Mouse (Mus musculus) c-Kit-positive CD71-positive TER-119-negative erythroid progenitor cells, embryonic 14.5 days (primary cell): ENCODE measurements around the gene Gm49366.
"Not testable (repeated sequence)": the region's sequence is repeated elsewhere in the genome, so short reads cannot be mapped to it uniquely, and the experiment has no call there.

Source experiments
- DNase-seq: peaks from one replicate; pipeline ENCODE4 v3.0.0-alpha.2; 2013; ENCODE audit warnings: low read depth

Gene Gm49366

DNA sequence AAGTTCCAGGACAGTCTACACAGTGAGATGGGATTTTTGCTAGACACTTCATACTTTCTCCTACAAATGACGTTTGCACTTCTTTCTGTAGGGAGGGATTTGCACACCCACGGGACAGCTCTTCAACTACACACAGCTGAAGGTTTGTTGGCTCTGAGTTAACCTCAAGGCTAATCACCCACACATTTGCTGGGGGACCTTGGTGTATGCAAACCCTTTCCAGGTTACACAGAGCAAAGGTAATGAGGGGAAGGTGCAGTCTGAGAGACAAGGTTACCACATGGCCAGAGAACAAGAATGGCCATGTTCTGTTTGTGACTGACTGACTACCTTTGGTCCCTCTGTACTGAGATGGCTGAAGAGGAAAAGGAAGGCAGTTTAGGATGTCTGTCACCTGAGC, 45.1 kb downstream of the Gm49366 start:
- no peak for DNase-seq

DNA sequence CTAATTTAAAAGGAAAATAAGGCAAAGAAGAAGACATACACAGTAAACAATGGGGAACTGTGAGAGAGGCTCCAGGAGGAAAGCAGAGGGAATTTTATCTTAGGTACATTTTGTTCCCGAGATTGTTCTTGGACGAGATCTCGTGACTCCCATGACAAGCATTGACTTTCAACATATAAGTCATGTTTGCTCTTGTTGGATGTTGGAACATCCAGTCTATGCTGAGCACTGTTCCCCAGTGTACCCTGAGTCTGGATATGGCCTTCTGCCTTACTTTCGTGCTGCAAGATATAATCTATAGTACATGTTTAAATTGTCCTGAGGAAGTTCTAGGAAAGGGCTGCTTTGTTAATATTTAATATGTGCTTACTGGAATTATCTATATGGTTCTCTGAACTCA, 45.8 kb downstream of the Gm49366 start:
- DNase-seq = no peak

DNA sequence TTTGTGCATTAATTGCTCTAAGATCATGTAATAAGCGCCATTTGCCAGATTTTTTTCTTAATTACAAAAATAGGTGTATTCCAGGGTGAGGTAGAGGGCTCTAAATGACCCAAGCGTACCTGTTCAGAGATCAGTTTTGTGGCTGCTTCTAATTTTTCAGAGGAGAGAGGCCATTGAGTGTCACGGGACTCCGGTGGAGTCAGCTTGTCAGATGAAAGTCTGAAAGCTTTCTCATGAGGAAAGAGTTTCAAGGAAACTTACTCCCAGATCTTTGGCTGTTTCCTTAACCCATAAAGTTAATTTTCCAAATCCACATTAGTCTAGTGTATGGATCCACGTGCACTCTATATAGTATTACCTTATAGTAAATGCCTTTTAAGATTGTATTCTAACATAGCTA, 55.9 kb downstream of the Gm49366 start:
- DNase-seq = not testable (repeated sequence)

DNA sequence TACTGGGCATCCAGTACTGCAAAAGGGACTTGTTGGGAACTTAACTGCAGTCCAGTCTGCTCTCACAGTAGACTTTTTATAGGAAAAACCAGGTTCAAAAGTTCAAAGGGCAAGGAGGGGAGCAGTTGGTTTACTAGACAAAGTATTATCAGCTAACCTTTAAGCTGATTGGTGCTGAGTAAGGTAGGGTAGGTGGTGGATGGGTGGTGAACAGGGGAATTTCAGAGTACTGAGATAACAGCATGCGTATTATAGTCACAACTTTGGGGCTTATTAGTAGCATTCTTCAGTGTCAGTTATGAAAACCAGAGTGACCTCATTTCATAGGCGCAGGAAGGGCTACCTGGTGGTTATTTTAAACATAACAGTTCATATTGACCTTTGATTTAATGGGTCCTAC, 60.9 kb downstream of the Gm49366 start:
- DNase-seq = no peak

DNA sequence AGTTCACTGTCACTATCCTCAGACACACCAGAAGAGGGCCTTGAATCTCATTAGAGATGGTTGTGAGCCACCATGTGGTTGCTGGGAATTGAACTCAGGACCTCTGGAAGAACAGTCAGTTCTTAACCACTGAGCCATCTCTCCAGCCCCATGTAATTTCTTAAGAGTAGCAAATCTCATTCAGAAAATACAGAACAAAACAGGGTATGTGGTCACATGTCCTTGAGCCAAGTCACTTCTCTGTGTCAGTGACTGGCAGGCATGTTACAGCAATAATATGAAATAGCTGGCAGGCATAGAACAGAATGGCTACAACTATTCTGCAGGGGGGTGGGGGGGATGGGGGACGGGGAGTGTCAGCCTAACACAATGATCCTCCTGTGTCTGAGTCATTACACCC, 61.3 kb downstream of the Gm49366 start:
- DNase-seq = no peak

DNA sequence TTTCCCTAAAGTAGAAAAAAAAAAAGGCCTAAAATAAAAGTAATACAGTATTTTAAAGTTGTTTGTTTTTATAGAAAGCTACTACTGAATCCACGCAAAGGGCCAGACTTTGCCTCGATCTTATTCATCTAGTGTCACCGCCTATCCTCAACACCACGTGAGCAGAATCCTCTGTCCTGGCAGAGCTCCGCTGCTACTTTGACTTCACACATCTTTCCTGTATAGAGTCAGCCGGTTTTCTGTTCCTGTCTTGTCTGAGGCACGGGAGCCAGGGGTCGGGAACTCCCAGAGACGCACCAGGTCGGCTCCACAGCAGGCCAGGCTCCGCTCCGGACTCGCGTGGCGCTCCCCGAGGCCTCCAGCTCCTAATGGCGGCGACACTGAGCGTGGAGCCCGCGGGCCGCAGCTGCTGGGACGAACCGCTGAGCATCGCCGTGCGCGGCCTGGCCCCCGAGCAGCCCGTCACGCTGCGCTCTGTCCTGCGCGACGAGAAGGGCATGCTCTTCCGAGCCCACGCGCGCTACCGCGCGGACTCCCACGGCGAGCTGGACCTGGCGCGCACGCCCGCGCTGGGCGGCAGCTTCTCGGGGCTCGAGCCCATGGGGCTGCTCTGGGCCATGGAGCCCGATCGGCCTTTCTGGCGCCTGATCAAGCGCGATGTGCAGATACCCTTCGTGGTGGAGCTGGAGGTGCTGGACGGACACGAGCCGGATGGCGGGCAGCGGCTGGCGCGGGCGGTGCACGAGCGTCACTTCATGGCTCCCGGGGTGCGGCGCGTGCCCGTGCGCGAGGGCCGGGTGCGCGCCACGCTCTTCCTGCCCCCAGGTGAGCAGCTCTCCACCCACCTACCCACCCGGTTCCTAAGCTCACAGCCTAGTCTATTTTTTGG, 62.1 kb downstream of the Gm49366 start, which contains the start of gene Acot6:
Gene Acot6, plus strand, starts transcription at position 51 of the 889 bp plus-strand sequence.
- peak; percentile 55 for DNase-seq

DNA sequence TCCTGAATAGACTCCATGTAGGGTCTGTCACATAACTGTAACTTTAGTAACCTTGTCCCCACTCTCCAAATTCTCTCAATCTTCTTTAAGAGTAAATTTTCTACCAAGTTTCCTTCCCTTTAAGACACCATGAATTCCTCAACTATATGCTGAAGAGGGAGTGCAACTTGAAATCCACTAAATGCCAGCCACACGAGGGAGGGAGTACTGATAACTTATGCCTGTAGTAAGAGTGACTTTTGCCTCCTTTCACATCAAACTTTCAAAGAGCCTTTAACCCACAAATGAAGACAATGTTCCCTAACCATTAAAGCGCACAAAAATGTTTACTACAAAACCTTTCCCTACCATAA, 62.7 kb downstream of the Gm49366 start:
- no peak for DNase-seq

DNA sequence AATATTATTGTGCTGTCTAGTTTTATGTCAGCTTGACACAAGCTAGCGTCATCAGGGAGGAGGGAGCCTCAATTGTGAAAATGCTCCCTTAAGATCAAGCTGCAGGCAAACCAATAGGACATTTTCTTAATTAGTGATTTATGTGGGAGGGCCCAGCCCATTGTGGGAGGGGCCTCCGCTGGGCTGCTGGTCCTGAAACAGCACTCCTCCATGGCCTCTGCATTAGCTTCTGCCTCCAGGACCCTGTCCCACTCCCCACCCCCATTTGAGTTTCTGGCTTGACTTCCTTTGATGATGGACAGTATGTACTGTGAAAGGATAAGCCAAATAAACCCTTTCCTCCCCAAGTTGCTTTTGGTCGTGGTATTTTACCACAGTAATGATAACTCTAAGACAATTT, 68.3 kb downstream of the Gm49366 start:
- no peak for DNase-seq

DNA sequence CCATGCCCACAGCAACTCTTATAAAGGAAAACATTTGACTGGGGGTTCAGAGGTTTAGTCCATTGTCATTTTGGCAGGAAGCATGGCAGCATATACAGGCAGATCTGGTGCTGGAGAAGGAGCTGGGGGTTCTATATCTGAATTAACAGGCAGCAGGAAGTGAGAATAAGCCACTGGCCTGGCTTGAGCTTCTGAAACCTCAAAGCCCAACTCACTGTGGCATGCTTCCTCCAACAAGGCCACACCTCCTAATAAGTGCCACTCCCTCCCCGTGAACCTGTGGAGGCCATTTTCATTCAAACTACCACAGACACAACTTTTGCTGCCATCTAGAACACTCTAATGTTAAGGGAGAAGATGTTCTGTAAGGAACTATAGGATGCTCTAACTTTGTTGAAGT, 69.0 kb downstream of the Gm49366 start:
- no peak for DNase-seq
